Mouse (Mus musculus) embryonic facial prominence, embryonic 13.5 days (tissue): ENCODE measurements around the gene Rpap2. TPM values are rescaled to one million over a fixed set of nuclear protein-coding genes. Genes with fewer than 3 reads are reported as not detected.

ENCODE experiments used
- ATAC-seq: fragments of 200-750 bp; cut with Nextera tagmentation; 2 replicates; pipeline ENCODE4 v1.8.0; 2017; ENCODE audit warnings: low read depth; ENCODE audit not compliant: insufficient number of reproducible peaks, insufficient read depth, low FRiP score, low TSS enrichment
- H3K27ac ChIP-seq: fragments of 300-500 bp; sonication (generic); 2 replicates; pipeline ENCODE4 v1.5.1; 2015; ENCODE audit warnings: moderate library complexity, mild to moderate bottlenecking, inconsistent platforms
- H3K27me3 ChIP-seq: fragments of 300-500 bp; sonication (generic); 2 replicates; pipeline ENCODE4 v1.6.1; 2015; ENCODE audit warnings: mild to moderate bottlenecking, inconsistent platforms
- H3K36me3 ChIP-seq: fragments of 300-500 bp; sonication (generic); 2 replicates; pipeline ENCODE4 v1.6.1; 2015; ENCODE audit warnings: mild to moderate bottlenecking, inconsistent platforms
- H3K4me1 ChIP-seq: fragments of 300-500 bp; sonication (generic); 2 replicates; pipeline ENCODE4 v1.6.1; 2015; ENCODE audit warnings: inconsistent platforms
- H3K4me2 ChIP-seq: fragments of 300-500 bp; sonication (generic); 2 replicates; pipeline ENCODE4 v1.6.1; 2015; ENCODE audit warnings: moderate library complexity, mild to moderate bottlenecking, inconsistent platforms
- H3K4me3 ChIP-seq: fragments of 300-500 bp; sonication (generic); 2 replicates; pipeline ENCODE4 v1.5.1; 2015; ENCODE audit warnings: mild to moderate bottlenecking, inconsistent platforms
- H3K9ac ChIP-seq: fragments of 300-500 bp; sonication (generic); 2 replicates; pipeline ENCODE4 v1.6.1; 2015; ENCODE audit warnings: mild to moderate bottlenecking, inconsistent platforms
- H3K9me3 ChIP-seq: fragments of 300-500 bp; sonication (generic); 2 replicates; pipeline ENCODE4 v1.6.1; 2016; ENCODE audit warnings: inconsistent platforms
- WGBS: fragments of 180-500 bp; shearing (Covaris S2); methylation state at CpG from one replicate; pipeline ENCODE4 v1.1.7; 2015; ENCODE audit warnings: mixed read lengths; 5-methylcytosine and 5-hydroxymethylcytosine counted together
- polyA plus RNA-seq: library from polyadenylated mRNA; unstranded; fragments of >200 nt; fragmentation: Nextera tagmentation; extraction: Ambion mirVana; gene quantifications from 2 replicates; pipeline ENCODE4 v1.2.1, GENCODE M21; 2015

Rpap2 gene
- 22.4 and 24.2 TPM in 2 replicates for polyA plus RNA-seq

DNA sequence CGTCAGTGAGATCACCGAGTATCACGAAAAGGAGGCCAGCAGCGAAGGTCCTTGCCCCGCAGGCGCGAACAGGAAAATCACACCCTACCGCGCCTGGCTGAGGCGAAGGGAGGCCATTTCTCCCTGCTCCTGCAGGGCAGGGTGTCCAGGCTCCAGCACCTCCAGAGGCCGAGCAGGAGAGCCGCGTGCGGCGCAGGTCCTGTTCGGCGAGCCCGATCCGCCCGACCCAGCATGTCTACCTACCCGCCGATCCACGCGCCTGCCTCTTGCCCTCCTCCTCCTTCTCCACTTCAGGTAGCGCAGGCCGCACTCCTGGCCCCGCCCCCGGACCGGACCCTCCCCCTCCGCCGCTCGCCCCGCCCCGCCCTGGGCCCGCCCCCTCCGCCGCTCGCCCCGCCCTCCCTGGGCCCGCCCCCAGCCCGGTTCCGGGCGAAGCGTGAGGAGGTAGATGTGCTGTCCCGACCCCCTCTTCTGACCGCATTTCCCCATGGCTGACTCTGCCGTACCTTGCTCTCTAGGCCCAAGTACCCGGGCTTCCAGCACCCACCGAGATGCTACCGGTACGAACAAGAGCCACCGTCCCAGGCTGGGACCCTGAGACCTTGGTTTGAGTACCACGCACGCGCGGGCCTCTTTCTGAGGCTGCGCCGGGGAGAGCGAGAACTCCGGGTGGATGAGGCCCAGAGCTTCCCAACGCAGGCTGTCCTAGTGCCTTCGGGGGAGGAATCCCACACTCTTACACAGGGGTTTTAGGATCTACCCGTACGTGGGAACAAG lies at the start of gene Rpap2, which contains the start of gene Glmn:
Rpap2 (plus strand) TSS at position 73 of the 777 bp plus-strand sequence.
Glmn (minus strand) TSS at position 588 of the 777 bp plus-strand sequence.
- Histone ChIP-seq H3K27me3 (no peaks in the 10 kb centered on the region), H3K27ac (peak within 1 kb of the TSS; percentile 89), H3K9ac (peak within 1 kb of the TSS; percentile 85), H3K4me1 (peaks cover 5% of the 10 kb centered on the region), H3K9me3 (no peaks in the 10 kb centered on the region), H3K36me3 (peaks cover 21% of the 10 kb centered on the region), H3K4me2 (peak within 1 kb of the TSS; percentile 69), H3K4me3 (peak within 1 kb of the TSS; percentile 69)
- ATAC-seq: peak; percentile 93
- under 1% methylated on average over 50 of the region's 64 CpGs for WGBS

DNA sequence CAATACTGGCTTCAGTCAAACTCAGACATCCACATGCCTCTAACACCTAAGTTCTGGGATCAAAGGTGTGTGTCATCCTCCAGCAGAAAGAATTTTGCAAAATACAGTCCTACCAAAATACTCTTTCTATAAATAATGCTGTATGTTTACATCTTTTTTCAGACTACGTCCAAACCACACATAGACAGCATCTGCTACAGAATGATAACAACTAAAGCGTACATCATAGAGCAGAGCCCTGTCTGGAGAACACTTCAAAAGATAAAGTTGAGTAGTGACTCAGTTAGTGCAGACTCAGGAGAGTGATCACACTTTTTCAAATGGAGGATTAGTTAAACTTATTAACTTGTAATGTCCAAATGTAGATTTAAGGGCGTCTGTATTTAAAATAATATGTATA lies 49.2 kb upstream of the Rpap2 start:
- Histone ChIP-seq H3K27ac (no peak overlapping the region), H3K9ac (no peak overlapping the region), H3K4me2 (no peak overlapping the region), H3K4me3 (no peak overlapping the region), H3K36me3 (peaks cover 25% of the 10 kb centered on the region), H3K27me3 (no peaks in the 10 kb centered on the region), H3K9me3 (no peaks in the 10 kb centered on the region), H3K4me1 (no peaks in the 10 kb centered on the region)
- ATAC-seq: no peak
- 91% methylated on average over 3 of the region's 3 CpGs for WGBS

DNA sequence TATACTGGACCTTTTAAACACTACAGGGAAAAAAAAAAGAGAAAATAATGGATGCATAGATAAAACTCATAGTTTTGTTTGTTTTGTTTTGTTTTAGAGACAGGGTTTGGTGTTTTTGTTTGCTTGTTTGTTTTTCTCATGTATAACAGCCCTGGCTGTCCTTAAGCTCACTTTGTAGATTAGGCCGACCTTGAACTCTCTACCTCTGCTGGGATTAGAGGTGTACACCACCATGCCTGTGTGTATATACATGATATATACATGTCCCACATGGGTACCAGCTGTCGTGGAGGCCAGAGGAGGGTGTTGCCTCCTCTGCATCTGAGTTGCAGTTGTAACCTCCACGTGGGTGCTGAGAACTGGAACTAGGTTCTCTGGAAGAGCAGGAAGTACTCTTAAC lies 48.7 kb upstream of the Rpap2 start:
- Histone ChIP-seq H3K27ac (no peak overlapping the region), H3K9me3 (no peaks in the 10 kb centered on the region), H3K27me3 (no peaks in the 10 kb centered on the region), H3K4me1 (no peaks in the 10 kb centered on the region), H3K36me3 (peaks cover 25% of the 10 kb centered on the region), H3K4me3 (no peak overlapping the region), H3K9ac (no peak overlapping the region), H3K4me2 (no peak overlapping the region)
- no peak for ATAC-seq
- WGBS: 88% methylated on average over 3 of the region's 3 CpGs

DNA sequence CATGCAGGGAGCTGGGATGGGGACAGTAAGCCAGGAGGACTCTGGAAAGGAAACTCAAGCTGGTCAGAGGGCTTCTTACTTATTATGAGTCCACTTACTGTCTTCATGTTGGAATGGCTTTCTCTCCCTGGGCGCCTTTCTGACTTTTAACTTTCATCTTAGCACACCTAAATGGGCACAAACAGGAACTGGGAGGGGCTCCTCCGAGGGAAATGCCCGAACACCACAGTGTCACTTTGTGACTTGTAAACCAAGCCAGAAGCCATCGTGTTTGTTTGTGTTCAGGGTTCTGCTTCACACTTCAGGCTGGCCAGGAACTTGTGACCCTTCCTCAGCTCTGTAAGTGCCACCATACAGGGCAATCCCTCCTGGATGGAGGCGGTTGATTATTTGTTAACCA lies 42.8 kb upstream of the Rpap2 start:
- Histone ChIP-seq H3K9ac (no peak overlapping the region), H3K4me1 (no peaks in the 10 kb centered on the region), H3K27ac (no peak overlapping the region), H3K27me3 (no peaks in the 10 kb centered on the region), H3K4me3 (no peak overlapping the region), H3K36me3 (peaks cover 57% of the 10 kb centered on the region), H3K4me2 (no peak overlapping the region), H3K9me3 (no peaks in the 10 kb centered on the region)
- ATAC-seq: no peak
- WGBS: 79% methylated on average over 5 of the region's 5 CpGs

DNA sequence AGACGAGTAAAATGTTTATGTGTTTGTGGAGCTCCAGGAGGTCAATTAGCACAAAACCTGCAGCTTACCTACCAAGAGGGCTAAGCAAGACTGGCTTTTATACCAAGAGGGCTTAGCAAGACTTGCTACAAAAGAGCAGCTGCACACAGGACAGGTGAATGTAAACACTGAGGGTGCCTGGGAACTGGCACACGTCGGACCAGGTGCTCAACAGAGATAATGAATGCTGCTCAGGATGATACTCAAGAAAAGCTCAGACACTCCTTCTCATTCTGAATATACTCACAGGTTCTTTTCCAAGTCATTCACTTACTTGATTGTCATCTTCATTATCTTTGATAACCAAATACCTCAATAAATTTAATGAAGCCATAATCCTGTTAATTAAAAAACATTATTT lies 40.2 kb upstream of the Rpap2 start:
- no peak overlapping the region for H3K9ac ChIP-seq
- no peak overlapping the region for H3K27ac ChIP-seq
- H3K4me1 ChIP-seq: no peaks in the 10 kb centered on the region
- no peaks in the 10 kb centered on the region for H3K27me3 ChIP-seq
- 74% methylated on average over 3 of the region's 3 CpGs for WGBS
- no peak overlapping the region for H3K4me3 ChIP-seq
- peaks cover 67% of the 10 kb centered on the region for H3K36me3 ChIP-seq
- ATAC-seq: no peak
- H3K4me2 ChIP-seq: no peak overlapping the region
- H3K9me3 ChIP-seq: no peaks in the 10 kb centered on the region

DNA sequence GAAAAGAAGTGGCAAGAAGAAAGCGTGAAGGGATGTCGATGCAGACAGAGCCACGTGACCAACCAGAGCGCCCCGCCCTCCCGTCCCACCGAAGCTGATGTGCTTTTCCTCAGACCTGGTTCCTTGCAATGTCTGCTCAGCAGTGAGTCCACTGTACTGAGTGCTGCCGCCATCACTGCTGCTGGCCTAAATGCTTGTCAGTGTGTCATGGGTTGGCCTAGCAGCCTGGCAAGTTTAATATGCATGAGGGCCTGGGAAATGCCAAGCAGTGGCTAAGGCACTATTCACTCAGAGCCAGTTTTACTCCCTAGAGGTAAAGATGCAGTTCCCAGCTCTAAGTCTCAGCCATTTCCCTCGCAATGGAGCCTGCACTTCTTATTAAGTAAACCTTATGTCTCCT lies 28.0 kb upstream of the Rpap2 start:
- Histone ChIP-seq H3K27ac (no peak overlapping the region), H3K4me1 (no peaks in the 10 kb centered on the region), H3K4me3 (no peak overlapping the region), H3K4me2 (no peak overlapping the region), H3K9me3 (no peaks in the 10 kb centered on the region), H3K36me3 (peaks cover 54% of the 10 kb centered on the region), H3K27me3 (no peaks in the 10 kb centered on the region), H3K9ac (no peak overlapping the region)
- WGBS: 95% methylated on average over 9 of the region's 9 CpGs
- ATAC-seq: no peak

DNA sequence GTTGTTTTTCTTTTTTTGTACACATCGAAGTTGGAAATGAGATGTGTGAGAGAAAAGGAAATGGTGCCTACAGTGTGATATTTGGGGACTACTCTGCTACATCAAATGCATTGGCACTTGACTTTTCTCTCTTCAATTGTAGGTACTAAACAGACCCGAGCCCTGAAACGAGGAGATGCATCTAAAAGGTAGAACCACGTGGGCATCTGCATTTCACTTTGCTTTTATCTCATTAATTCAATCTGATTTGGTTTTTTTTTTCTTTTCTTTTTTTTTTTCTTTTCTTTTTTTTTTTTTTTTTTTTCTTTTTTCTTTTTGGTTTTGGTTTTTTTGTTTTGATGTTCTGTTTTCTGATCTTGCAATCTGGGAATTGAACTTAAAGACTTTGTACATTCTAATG lies 1.2 kb downstream of the Rpap2 start:
- Histone ChIP-seq H3K4me3 (peak overlapping the region; percentile 69), H3K27me3 (no peaks in the 10 kb centered on the region), H3K4me2 (peak overlapping the region; percentile 69), H3K9me3 (no peaks in the 10 kb centered on the region), H3K27ac (peak overlapping the region; percentile 89; the same call in 1 of the 2 replicates), H3K4me1 (peaks cover 5% of the 10 kb centered on the region), H3K9ac (peak overlapping the region; percentile 85; the same call in 1 of the 2 replicates), H3K36me3 (peaks cover 22% of the 10 kb centered on the region)
- no peak for ATAC-seq
- 21% methylated on average over 4 of the region's 4 CpGs for WGBS

DNA sequence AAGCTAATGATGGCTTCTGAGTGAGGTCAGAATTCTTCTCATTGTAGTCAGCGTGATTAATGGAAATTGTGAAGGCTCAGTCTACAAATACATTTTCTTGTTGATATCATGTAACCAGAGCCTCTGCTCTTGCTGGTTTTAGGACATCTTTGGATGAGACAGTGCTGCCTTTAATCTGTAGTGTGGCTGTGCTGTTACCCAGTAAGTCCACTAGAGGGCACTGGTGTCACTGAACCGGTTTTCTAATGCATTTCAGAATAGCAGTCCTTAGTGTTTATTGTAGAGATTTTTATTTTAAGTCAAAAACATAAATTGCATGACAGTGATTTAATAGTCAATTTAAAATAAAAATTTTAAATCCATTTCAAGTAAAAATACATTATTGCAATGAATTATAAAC lies 14.1 kb downstream of the Rpap2 start:
- H3K36me3 ChIP-seq: peaks cover 25% of the 10 kb centered on the region
- no peak for ATAC-seq
- WGBS: 4% methylated on average over 2 of the region's 2 CpGs

DNA sequence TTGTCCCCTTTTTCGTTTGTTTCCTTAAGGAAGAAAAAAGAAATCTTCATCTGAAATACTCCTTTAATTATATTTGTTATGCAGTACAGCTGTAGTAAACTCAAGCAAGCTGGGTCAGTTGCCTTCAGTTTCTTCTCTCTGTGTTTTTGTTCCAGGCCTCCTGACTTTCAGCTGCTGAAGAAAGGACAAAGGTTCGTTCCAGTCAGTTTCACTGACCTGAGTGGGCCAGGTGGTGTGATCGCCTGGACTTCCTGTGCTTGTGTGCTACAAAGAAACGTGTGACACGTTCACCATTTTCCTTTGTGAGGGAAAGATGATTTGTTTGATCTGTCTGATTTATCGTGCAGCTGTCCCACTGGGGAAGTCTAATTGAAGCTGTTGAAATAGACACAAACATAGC lies 20.8 kb downstream of the Rpap2 start:
- Histone ChIP-seq H3K9me3 (no peaks in the 10 kb centered on the region), H3K27ac (no peak overlapping the region), H3K4me2 (no peak overlapping the region), H3K4me3 (no peak overlapping the region), H3K9ac (no peak overlapping the region), H3K4me1 (no peaks in the 10 kb centered on the region), H3K27me3 (no peaks in the 10 kb centered on the region), H3K36me3 (peaks cover 72% of the 10 kb centered on the region)
- no peak for ATAC-seq
- 79% methylated on average over 6 of the region's 6 CpGs for WGBS

More for the DNA sequence above, 14.1 kb downstream of the Rpap2 start:
- Histone ChIP-seq H3K4me3 (no peak overlapping the region), H3K4me2 (no peak overlapping the region), H3K9me3 (no peaks in the 10 kb centered on the region), H3K4me1 (no peaks in the 10 kb centered on the region), H3K27ac (no peak overlapping the region), H3K9ac (no peak overlapping the region), H3K27me3 (no peaks in the 10 kb centered on the region)

DNA sequence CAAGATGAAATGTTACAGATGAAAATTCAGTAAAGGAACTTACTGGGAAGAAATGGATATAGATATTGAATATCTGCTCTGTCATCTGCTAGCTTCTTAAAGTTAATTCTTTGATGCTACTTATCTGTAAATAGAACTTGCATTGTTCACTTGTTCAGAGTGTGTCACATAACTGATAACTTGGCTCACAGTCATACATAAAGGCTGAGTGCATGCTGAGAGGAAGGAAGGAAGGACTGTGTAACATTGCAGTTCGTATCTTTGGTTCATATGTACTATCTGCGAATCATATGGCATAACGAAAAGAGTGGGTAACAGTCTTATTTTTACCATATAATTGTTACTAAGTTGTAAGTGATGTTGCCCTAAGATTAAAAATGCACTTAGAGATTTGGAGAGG lies 24.2 kb downstream of the Rpap2 start:
- Histone ChIP-seq H3K27ac (no peak overlapping the region), H3K4me2 (no peak overlapping the region), H3K4me1 (no peaks in the 10 kb centered on the region), H3K9me3 (no peaks in the 10 kb centered on the region), H3K27me3 (no peaks in the 10 kb centered on the region), H3K9ac (no peak overlapping the region), H3K4me3 (no peak overlapping the region), H3K36me3 (peaks cover 68% of the 10 kb centered on the region)
- ATAC-seq: no peak
- 95% methylated on average over 3 of the region's 3 CpGs for WGBS

DNA sequence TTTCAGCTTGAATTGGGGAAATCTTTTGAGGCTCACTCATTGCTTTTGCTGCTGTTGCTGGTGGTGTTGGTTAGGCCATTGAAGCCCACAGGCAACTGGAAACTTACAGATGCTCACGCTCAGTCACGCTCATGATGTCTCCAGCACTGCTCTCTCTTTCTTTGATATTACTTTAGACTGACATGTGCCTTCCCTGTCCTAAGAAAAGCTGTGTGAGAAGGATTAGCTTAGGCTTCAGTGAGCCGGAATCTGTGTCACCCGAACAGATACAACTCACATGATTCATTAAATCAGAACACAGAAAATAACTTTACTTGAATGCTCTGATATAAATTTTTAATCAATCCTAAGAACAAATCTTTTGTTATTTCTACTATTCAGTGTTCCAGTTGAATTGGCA lies 36.5 kb downstream of the Rpap2 start:
- no peak overlapping the region for H3K27ac ChIP-seq
- 81% methylated on average over 4 of the region's 4 CpGs for WGBS
- no peak overlapping the region for H3K4me3 ChIP-seq
- H3K4me1 ChIP-seq: no peaks in the 10 kb centered on the region
- no peak for ATAC-seq
- no peaks in the 10 kb centered on the region for H3K27me3 ChIP-seq
- no peaks in the 10 kb centered on the region for H3K9me3 ChIP-seq
- H3K9ac ChIP-seq: no peak overlapping the region
- H3K4me2 ChIP-seq: no peak overlapping the region
- peaks cover 36% of the 10 kb centered on the region for H3K36me3 ChIP-seq

DNA sequence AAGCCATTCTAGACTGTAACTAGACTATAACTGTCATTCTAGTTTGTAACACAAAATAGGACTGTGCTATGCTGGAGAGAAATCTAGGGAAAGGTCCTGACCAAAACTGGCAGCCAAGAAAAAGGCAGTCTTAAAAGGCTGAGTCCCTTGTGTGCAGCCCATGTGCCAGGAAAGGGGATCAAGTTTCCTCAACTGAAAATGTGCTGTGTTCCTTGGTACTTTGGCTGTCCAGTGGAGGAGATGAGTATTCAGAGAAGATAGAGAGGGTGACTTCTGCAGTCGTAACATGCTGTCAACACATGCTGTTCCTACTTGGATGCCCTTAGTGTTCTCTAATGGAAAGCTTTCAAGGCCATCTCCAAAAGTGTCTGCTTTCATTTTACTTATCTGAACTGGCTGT lies 39.9 kb downstream of the Rpap2 start:
- no peaks in the 10 kb centered on the region for H3K4me1 ChIP-seq
- no peak overlapping the region for H3K4me2 ChIP-seq
- no peaks in the 10 kb centered on the region for H3K9me3 ChIP-seq
- H3K36me3 ChIP-seq: peaks cover 13% of the 10 kb centered on the region
- H3K4me3 ChIP-seq: no peak overlapping the region
- H3K27me3 ChIP-seq: no peaks in the 10 kb centered on the region
- H3K9ac ChIP-seq: no peak overlapping the region
- H3K27ac ChIP-seq: no peak overlapping the region
- ATAC-seq: no peak
- WGBS: 52% methylated on average over 1 of the region's 1 CpGs
